Mouse (Mus musculus) small intestine, adult 2 months (tissue): ENCODE data around the gene Mark3. TPM values are rescaled to one million over a fixed set of nuclear protein-coding genes. Genes with fewer than 3 reads are reported as not detected.
A peak's percentile ranks its signal among the peaks of the same experiment; 100 is the strongest.

Source experiments
- H3K27ac ChIP-seq: fragments of 200-500 bp; 2 replicates; pipeline ENCODE4 v1.5.1; 2012; ENCODE audit warnings: low read depth, low read length, control low read depth, inconsistent platforms; ENCODE audit not compliant: insufficient read depth
- H3K27me3 ChIP-seq: fragments of 200-500 bp; 2 replicates; pipeline ENCODE4 v1.6.1; 2012; ENCODE audit warnings: mild to moderate bottlenecking, moderate library complexity, low read length, inconsistent platforms; ENCODE audit not compliant: control insufficient read depth, insufficient read depth
- H3K36me3 ChIP-seq: fragments of 200-500 bp; 2 replicates; pipeline ENCODE4 v1.6.1; 2012; ENCODE audit warnings: mild to moderate bottlenecking, low read length, control low read depth, inconsistent platforms; ENCODE audit not compliant: control insufficient read depth, insufficient read depth
- H3K4me1 ChIP-seq: fragments of 200-500 bp; 2 replicates; pipeline ENCODE4 v1.6.1; 2012; ENCODE audit warnings: low read length, inconsistent platforms, mixed read lengths; ENCODE audit not compliant: control insufficient read depth, insufficient read depth, insufficient read length
- H3K4me3 ChIP-seq: fragments of 200-500 bp; 2 replicates; pipeline ENCODE4 v1.5.1; 2012; ENCODE audit warnings: low read depth, mild to moderate bottlenecking, control low read depth, inconsistent platforms, low read length, moderate library complexity
- CTCF ChIP-seq: fragments of 200-500 bp; IDR thresholded peaks from 2 replicates; pipeline ENCODE4 v1.5.1; 2012; ENCODE audit warnings: low read depth, mild to moderate bottlenecking, control low read depth, inconsistent platforms, low read length, moderate library complexity, mixed read lengths; ENCODE audit not compliant: insufficient replicate concordance, insufficient read length; ENCODE audit errors: extremely low read depth
- POLR2A ChIP-seq: fragments of 200-500 bp; IDR thresholded peaks from 2 replicates; pipeline ENCODE4 v1.6.1; 2012; ENCODE audit warnings: low read depth, mild to moderate bottlenecking, control low read depth, inconsistent platforms, low read length, moderate library complexity
- WGBS: fragments of 180-500 bp; shearing (Covaris S2); methylation state at CpG from one replicate; pipeline ENCODE4 v1.1.7; 2018; 5-methylcytosine and 5-hydroxymethylcytosine counted together
- polyA plus RNA-seq: library from polyadenylated mRNA; depleted of rRNA; stranded (reverse); fragments of >200 nt; gene quantifications from 2 replicates; pipeline ENCODE4 v1.2.3, GENCODE M21; 2012

Mark3 gene
- polyA plus RNA-seq, 1 experiment: 19.3 TPM

DNA sequence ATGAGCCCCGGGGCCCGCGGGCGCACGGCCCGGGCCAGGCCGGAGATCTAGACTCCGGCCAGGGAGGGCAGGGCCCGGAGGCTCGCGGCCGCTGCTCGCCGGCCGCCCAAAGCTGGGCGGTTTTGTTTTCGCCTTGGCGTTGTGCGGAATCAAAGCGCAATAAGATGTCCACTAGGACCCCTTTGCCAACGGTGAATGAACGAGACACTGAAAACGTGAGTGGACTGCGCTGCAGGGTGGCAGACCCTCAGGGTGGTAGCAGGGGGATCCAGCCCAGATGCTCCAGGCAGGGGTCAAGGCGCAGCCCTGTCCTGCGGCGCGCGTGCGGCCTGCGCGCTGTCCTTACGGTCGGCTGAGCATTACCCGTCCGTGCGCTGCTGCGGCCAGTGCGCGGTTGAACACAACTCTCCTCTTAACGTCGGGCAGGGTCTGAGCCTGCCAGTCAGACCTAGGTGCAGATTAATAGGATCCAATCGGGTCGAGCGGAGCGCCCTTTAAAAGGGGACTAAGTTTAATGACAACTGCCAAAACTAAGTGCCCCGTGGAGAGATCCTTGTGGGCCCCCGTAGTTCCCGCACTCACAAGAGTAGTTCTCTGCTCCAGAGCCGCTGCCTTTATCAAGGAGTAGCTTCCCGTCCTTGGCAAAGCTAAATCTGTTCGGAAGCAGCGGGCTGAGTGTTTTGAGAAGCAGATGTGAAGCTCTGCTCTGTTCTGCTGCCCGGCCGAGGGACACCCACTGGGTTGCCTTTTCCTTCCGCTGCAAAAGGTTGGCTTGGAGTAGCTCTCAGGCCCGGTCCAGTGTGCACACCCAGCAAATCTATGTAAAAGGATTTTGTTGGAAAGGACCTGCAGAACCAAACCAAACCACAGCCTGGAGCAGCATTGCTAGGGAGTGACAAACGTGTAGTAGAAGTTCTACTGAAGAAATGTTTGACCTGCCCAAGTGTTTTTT, 840 bp downstream of the Mark3 start:
- H3K4me3 ChIP-seq: peak overlapping the region; percentile 88
- TF ChIP-seq CTCF (no peak), POLR2A (no peak)
- under 1% methylated on average over 58 of the region's 58 CpGs for WGBS
- peaks cover 2% of the 10 kb centered on the region for H3K4me1 ChIP-seq
- no peaks in the 10 kb centered on the region for H3K27me3 ChIP-seq
- H3K27ac ChIP-seq: peak overlapping the region; percentile 74
- H3K36me3 ChIP-seq: no peaks in the 10 kb centered on the region

DNA sequence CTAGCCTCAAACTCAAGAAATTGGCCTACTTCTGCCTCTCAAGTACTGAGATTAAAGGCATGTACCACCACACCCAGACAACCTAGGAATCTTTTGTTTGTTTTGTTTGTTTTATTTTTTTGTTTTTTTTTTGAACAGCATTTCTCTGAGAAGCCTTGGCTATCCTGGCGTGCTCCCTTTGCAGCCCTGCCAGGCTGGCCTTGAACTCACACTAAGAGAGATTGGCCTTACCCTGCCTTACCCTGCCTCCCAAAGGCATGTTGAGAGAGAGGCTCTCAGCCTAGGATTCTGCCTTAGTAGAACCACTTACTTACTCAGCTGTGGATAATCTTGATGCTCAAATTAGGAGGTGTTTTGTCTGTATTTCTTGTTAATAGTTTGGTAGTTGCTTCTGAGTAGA, 8.7 kb downstream of the Mark3 start:
- Histone ChIP-seq H3K36me3 (no peaks in the 10 kb centered on the region), H3K4me3 (no peak overlapping the region), H3K27ac (no peak overlapping the region), H3K4me1 (peaks cover 5% of the 10 kb centered on the region; the same call in 1 of the 2 replicates), H3K27me3 (no peaks in the 10 kb centered on the region)
- WGBS: 80% methylated on average over 1 of the region's 1 CpGs
- TF ChIP-seq POLR2A: no peak
- TF ChIP-seq CTCF: no peak

GRCm38 (mm10) chr12:111584401-111584800, 10.1 kb downstream of the Mark3 start:
- no peak overlapping the region for H3K27ac ChIP-seq
- peaks cover 5% of the 10 kb centered on the region; the same call in 1 of the 2 replicates for H3K4me1 ChIP-seq
- no peak overlapping the region for H3K4me3 ChIP-seq
- H3K27me3 ChIP-seq: no peaks in the 10 kb centered on the region
- no peaks in the 10 kb centered on the region for H3K36me3 ChIP-seq
- TF ChIP-seq POLR2A: no peak
- TF ChIP-seq CTCF: no peak
- WGBS: 66% methylated on average over 1 of the region's 1 CpGs

DNA sequence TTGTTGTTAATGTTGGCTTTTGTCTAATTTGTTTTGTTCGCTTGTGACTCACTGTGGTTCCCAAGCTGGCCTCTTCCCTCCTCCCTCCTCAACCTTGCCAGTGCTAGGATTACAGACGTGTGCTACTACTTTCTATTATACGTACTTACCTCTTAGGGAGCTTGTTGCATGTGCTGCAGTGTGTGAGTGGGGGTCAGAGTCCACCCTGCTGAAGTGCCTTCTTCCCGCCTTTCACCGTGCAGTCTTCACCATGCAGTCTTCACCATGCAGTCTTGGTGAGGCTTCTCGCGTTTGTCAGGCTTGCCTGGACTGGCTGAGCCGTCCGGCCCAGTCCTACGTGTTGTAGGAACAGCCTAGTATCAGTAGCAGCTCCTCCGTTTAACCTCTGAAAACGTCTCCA, 12.9 kb downstream of the Mark3 start:
- 39% methylated on average over 12 of the region's 12 CpGs for WGBS

GRCm38 (mm10) chr12:111592407-111593021, 18.2 kb downstream of the Mark3 start:
- Histone ChIP-seq H3K36me3 (peaks cover 14% of the 10 kb centered on the region), H3K4me3 (no peak overlapping the region), H3K27ac (no peak overlapping the region), H3K4me1 (no peaks in the 10 kb centered on the region; the same call in 1 of the 2 replicates), H3K27me3 (no peaks in the 10 kb centered on the region)
- WGBS: 68% methylated on average over 14 of the region's 14 CpGs
- TF ChIP-seq POLR2A (no peak), CTCF (no peak)

More for the DNA sequence above, 12.9 kb downstream of the Mark3 start:
- Histone ChIP-seq H3K36me3 (no peaks in the 10 kb centered on the region), H3K27ac (no peak overlapping the region), H3K27me3 (no peaks in the 10 kb centered on the region), H3K4me1 (peaks cover 5% of the 10 kb centered on the region; the same call in 1 of the 2 replicates), H3K4me3 (no peak overlapping the region)
- no peak for TF ChIP-seq CTCF

GRCm38 (mm10) chr12:111593775-111594174, 19.5 kb downstream of the Mark3 start:
- Histone ChIP-seq H3K36me3 (peaks cover 25% of the 10 kb centered on the region), H3K27ac (no peak overlapping the region), H3K27me3 (no peaks in the 10 kb centered on the region), H3K4me1 (no peaks in the 10 kb centered on the region; the same call in 1 of the 2 replicates), H3K4me3 (no peak overlapping the region)
- 79% methylated on average over 2 of the region's 2 CpGs for WGBS
- TF ChIP-seq POLR2A (no peak), CTCF (no peak)

DNA sequence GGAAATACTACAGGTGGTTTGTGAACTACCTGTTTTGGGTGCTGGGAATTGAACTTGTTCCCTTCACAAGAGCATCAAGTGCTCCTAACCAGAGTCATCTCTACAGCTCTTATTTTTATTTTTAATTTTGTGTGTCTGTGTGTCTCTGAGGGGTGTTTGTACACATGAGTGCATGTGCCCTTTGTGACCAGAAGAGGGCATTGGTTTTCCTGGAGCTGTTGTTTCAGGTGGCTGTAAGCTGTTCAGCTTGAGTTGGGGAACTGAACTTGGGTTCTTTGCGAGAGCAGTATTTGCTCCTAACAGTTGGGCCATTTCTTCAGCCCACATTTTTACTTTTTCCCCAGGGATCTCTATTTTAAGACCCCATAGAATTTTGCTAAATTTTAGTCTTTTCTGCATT, 23.0 kb downstream of the Mark3 start:
- no peaks in the 10 kb centered on the region for H3K27me3 ChIP-seq
- peaks cover 35% of the 10 kb centered on the region for H3K36me3 ChIP-seq
- 92% methylated on average over 1 of the region's 1 CpGs for WGBS
- H3K4me1 ChIP-seq: peaks cover 2% of the 10 kb centered on the region; the same call in 1 of the 2 replicates
- no peak overlapping the region for H3K27ac ChIP-seq
- TF ChIP-seq CTCF (no peak), POLR2A (no peak)
- no peak overlapping the region for H3K4me3 ChIP-seq
